Mouse (Mus musculus) forebrain, embryonic 13.5 days (tissue): ENCODE measurements at regions not wholly inside any gene's neighbourhood (a gene's known extent, or its start where the extent isn't known, plus 50 kb on each side); places are given as distances from the start of the nearest gene placed in this dataset.

Experiments
- ATAC-seq: fragments of 200-750 bp; cut with Nextera tagmentation; 2 replicates; pipeline ENCODE4 v1.8.0; 2017
- H3K27ac ChIP-seq: fragments of 300-500 bp; sonication (generic); 2 replicates; pipeline ENCODE4 v1.5.1; 2015; ENCODE audit warnings: inconsistent platforms, mild to moderate bottlenecking, moderate library complexity
- H3K27me3 ChIP-seq: fragments of 300-500 bp; sonication (generic); 2 replicates; pipeline ENCODE4 v1.6.1; 2015; ENCODE audit warnings: mild to moderate bottlenecking, inconsistent platforms
- H3K36me3 ChIP-seq: fragments of 300-500 bp; sonication (generic); 2 replicates; pipeline ENCODE4 v1.6.1; 2015; ENCODE audit warnings: mild to moderate bottlenecking, inconsistent platforms; ENCODE audit not compliant: poor library complexity, severe bottlenecking
- H3K4me1 ChIP-seq: fragments of 300-500 bp; sonication (generic); 2 replicates; pipeline ENCODE4 v1.6.1; 2015; ENCODE audit warnings: inconsistent platforms
- H3K4me2 ChIP-seq: fragments of 300-500 bp; sonication (generic); 2 replicates; pipeline ENCODE4 v1.6.1; 2015; ENCODE audit warnings: inconsistent platforms, mild to moderate bottlenecking, moderate library complexity
- H3K4me3 ChIP-seq: fragments of 300-500 bp; sonication (generic); 2 replicates; pipeline ENCODE4 v1.5.1; 2015; ENCODE audit warnings: mild to moderate bottlenecking, inconsistent platforms
- H3K9ac ChIP-seq: fragments of 300-500 bp; sonication (generic); 2 replicates; pipeline ENCODE4 v1.6.1; 2015; ENCODE audit warnings: mild to moderate bottlenecking, inconsistent platforms
- H3K9me3 ChIP-seq: fragments of 300-500 bp; sonication (generic); replicated peaks from 2 replicates; pipeline ENCODE4 v1.6.1; 2016; ENCODE audit warnings: inconsistent platforms
- WGBS: fragments of 180-500 bp; shearing (Covaris S2); methylation state at CpG from one replicate; pipeline ENCODE4 v1.1.7; 2015; 5-methylcytosine and 5-hydroxymethylcytosine counted together

- H3K27me3 ChIP-seq = no peaks in the 10 kb centered on the region
- H3K4me2 ChIP-seq = no peak overlapping the region
- WGBS = 88% methylated on average over 3 of the region's 3 CpGs
- H3K4me1 ChIP-seq = no peaks in the 10 kb centered on the region
- H3K27ac ChIP-seq = no peak overlapping the region
- H3K9me3 ChIP-seq = no peaks in the 10 kb centered on the region
- no peak overlapping the region for H3K9ac ChIP-seq
- no peaks in the 10 kb centered on the region for H3K36me3 ChIP-seq
- no peak for ATAC-seq
- H3K4me3 ChIP-seq = no peak overlapping the region
Measured at GRCm38 (mm10) chr8:11060604-11061003, 52.3 kb upstream of the Irs2 start.

- no peak for ATAC-seq
- Histone ChIP-seq H3K27me3 (no peaks in the 10 kb centered on the region), H3K9ac (no peak overlapping the region), H3K36me3 (no peaks in the 10 kb centered on the region), H3K4me1 (no peaks in the 10 kb centered on the region), H3K27ac (no peak overlapping the region), H3K9me3 (no peaks in the 10 kb centered on the region), H3K4me2 (no peak overlapping the region), H3K4me3 (no peak overlapping the region)
- 93% methylated on average over 3 of the region's 3 CpGs for WGBS
Measured at GRCm38 (mm10) chr8:11058392-11058791, 50.1 kb upstream of the Irs2 start.
